Mouse (Mus musculus) lung, adult 10 weeks (tissue): ENCODE measurements around the gene Trim52. TPM values are rescaled to one million over a fixed set of nuclear protein-coding genes. Genes with fewer than 3 reads are reported as not detected.

ENCODE experiments used
- polyA plus RNA-seq: library from polyadenylated mRNA; stranded (reverse); fragments of 350-450 nt; fragmentation: Illumina TruSeq; extraction: RNeasy Lipid Tissue Mini Kit (QIAGEN cat#74804); gene quantifications from one replicate; pipeline ENCODE4 v1.2.3, GENCODE M21; 2014; ENCODE audit warnings: low read depth, low replicate concordance; ENCODE audit not compliant: insufficient read depth

Gene Trim52
- polyA plus RNA-seq = not detected

DNA sequence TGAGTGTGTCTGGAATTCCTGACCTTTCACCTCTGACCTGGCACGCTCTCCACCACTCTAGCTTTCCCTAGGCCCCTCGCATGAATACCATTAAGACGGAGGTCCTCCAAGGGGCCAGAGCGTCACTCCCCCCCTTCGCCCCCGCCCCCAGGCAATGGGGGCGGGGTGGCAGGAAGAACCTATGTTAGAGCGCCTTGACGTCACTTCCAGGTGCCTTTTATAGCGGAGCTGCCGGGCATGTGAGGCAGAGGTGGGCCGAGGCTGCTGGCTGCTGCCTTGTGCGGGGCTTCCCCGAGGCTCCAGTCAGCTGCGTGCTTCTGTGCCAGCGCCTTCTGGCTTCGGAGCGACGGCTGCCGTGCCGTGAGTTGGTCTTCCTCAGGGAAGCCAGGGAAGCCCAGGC, at the start of gene Trim52:
TSS of gene Trim52 (plus strand) at position 219 of the 400 bp plus-strand sequence.

Other genes starting within 250 kb of the Trim52 start
- 21.0 TPM for gene Spry2, start 209.4 kb upstream of the Trim52 start, polyA plus RNA-seq